Mouse (Mus musculus): ENCODE results near the gene Ppp4r1.

Gene Ppp4r1

GRCm38 (mm10) chr17:65771951-65772934 lies 10.1 kb upstream of the Ppp4r1 start, which contains the start of gene Rab31:
Gene Rab31 (minus strand): TSS chr17:65772752.
- DNase-seq (ENCODE audit: extremely low spot score, low read depth, low spot score), result no peak

- DNase-seq (ENCODE audit: extremely low spot score, low read depth, low spot score), result no peak
Observed at GRCm38 (mm10) chr17:65773617-65774016, 8.8 kb upstream of the Ppp4r1 start.

- DNase-seq (ENCODE audit: extremely low spot score, low read depth, low spot score), result no peak
Observed at GRCm38 (mm10) chr17:65774439-65774838, 7.9 kb upstream of the Ppp4r1 start.

- no peak for DNase-seq (ENCODE audit: extremely low spot score, low read depth, low spot score)
Observed at GRCm38 (mm10) chr17:65776228-65776627, 6.1 kb upstream of the Ppp4r1 start.

GRCm38 (mm10) chr17:65777461-65777860 lies 4.9 kb upstream of the Ppp4r1 start:
- no peak for DNase-seq (ENCODE audit: extremely low spot score, low read depth, low spot score)

GRCm38 (mm10) chr17:65780970-65781369 lies 1.4 kb upstream of the Ppp4r1 start:
- DNase-seq (ENCODE audit: extremely low spot score, low read depth, low spot score), result no peak

- DNase-seq (ENCODE audit: extremely low spot score, low read depth, low spot score), result no peak
Observed at GRCm38 (mm10) chr17:65783182-65784161, 1.1 kb downstream of the Ppp4r1 start.

GRCm38 (mm10) chr17:65784610-65785140 lies 2.3 kb downstream of the Ppp4r1 start:
- no peak for DNase-seq (ENCODE audit: extremely low spot score, low read depth, low spot score)

- no peak for DNase-seq (ENCODE audit: extremely low spot score, low read depth, low spot score)
Observed at GRCm38 (mm10) chr17:65785707-65786106, 3.3 kb downstream of the Ppp4r1 start.

- no peak for DNase-seq (ENCODE audit: extremely low spot score, low read depth, low spot score)
Observed at GRCm38 (mm10) chr17:65786225-65786624, 3.9 kb downstream of the Ppp4r1 start.

- DNase-seq (ENCODE audit: extremely low spot score, low read depth, low spot score), result no peak
Observed at GRCm38 (mm10) chr17:65787261-65787660, 4.9 kb downstream of the Ppp4r1 start.

GRCm38 (mm10) chr17:65788542-65789291 lies 6.3 kb downstream of the Ppp4r1 start:
- DNase-seq (ENCODE audit: extremely low spot score, low read depth, low spot score), result no peak

GRCm38 (mm10) chr17:65789576-65789975 lies 7.2 kb downstream of the Ppp4r1 start:
- DNase-seq (ENCODE audit: extremely low spot score, low read depth, low spot score), result no peak

- DNase-seq (ENCODE audit: extremely low spot score, low read depth, low spot score), result no peak
Observed at GRCm38 (mm10) chr17:65791161-65791560, 8.8 kb downstream of the Ppp4r1 start.

- no peak for DNase-seq (ENCODE audit: extremely low spot score, low read depth, low spot score)
Observed at GRCm38 (mm10) chr17:65793307-65793930, 11.0 kb downstream of the Ppp4r1 start.

- no peak for DNase-seq (ENCODE audit: extremely low spot score, low read depth, low spot score)
Observed at GRCm38 (mm10) chr17:65794096-65794850, 11.9 kb downstream of the Ppp4r1 start.

- no peak for DNase-seq (ENCODE audit: extremely low spot score, low read depth, low spot score)
Observed at GRCm38 (mm10) chr17:65796056-65796455, 13.7 kb downstream of the Ppp4r1 start.

GRCm38 (mm10) chr17:65798446-65798845 lies 16.1 kb downstream of the Ppp4r1 start:
- no peak for DNase-seq (ENCODE audit: extremely low spot score, low read depth, low spot score)

- no peak for DNase-seq (ENCODE audit: extremely low spot score, low read depth, low spot score)
Observed at GRCm38 (mm10) chr17:65799353-65799752, 17.0 kb downstream of the Ppp4r1 start.
